Mouse (Mus musculus): ENCODE results near the gene Nox4. TPM values are rescaled to one million over a fixed set of nuclear protein-coding genes. Genes with fewer than 3 reads are reported as not detected.

The Nox4 gene
- polyA plus RNA-seq, 1 experiment: 2.4 TPM

DNA sequence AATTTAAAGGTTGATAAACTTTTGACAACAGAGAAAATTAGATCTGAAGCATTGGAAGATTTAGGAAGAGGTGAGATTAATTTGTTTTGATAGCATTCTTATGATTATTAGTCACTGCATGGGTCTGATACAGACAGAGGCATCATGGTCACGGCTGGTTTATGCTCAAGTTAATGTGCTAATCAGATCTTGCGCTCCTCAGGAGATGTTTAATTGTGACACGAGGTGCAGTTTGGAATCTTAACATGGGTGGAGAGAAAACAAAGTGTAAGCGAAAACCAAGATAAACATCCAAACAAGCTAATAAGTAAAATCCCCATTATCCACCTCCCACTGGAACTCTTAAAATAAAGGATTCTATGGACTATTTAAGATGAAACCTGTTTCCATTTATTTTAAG is 6.2 kb downstream of the Nox4 start:
- TF ChIP-seq POLR2A (IDR thresholded peaks at IDR 0.05; ENCODE audit: borderline replicate concordance, extremely low read depth, insufficient read depth, insufficient read length, poor library complexity, severe bottlenecking): no peak
- no peak for DNase-seq (ENCODE audit: low read depth)

DNA sequence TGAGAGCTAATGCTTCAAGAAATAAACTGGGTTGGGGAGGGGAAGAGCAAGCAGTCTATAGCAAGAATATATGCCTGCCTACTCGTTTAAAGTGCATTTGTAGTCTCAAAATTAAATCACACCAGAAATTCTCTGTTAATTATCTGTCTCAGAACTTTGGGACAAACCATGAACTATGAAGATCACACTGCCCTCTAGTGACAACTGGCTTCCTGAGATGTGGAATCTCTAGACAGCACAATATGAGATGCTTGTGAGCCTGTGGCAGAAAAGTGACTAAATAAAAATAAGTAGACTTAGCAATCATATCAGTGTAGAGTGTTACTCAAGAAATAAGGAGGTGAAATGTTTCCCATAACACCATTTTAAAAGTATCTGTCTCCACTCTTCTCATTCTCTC is 31.3 kb downstream of the Nox4 start:
- TF ChIP-seq POLR2A (IDR thresholded peaks at IDR 0.05; ENCODE audit: borderline replicate concordance, extremely low read depth, insufficient read depth, insufficient read length, poor library complexity, severe bottlenecking): no peak
- TF ChIP-seq CTCF (IDR thresholded peaks at IDR 0.05; ENCODE audit: borderline replicate concordance, extremely low read depth, insufficient read depth, insufficient read length): peak; percentile 47; the same call in 1 of the 2 replicates
- peak; percentile 76 for DNase-seq (ENCODE audit: low read depth)

DNA sequence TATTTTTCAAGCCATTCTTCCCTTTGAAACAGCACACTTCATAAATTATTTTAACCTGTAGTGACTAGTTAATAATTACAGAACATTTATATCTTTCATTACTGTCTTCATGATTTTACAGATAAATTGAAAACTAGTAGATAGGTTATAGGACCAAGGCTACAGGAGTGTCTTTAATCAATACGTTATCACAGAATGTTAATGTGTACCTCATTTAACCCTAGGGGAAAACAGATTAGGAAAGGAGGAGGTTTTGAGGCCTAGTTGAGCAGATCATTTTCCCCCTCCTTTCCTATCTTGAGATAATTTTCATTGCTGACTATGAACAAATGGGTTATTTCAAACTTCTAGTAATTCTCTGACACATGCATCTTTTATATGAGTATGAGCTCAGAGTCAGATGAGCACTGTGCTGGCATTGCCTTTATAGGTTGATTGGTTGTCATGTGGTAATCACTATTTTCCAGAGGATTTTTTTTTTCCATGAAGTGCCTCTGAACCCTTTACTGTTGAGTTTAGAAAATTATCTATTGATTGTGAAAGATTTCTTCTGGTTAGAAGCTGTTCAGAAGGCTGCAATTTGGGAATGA is 57.9 kb downstream of the Nox4 start:
- no peak for DNase-seq (ENCODE audit: low read depth)
- TF ChIP-seq CTCF (IDR thresholded peaks at IDR 0.05; ENCODE audit: borderline replicate concordance, extremely low read depth, insufficient read depth, insufficient read length): no peak
- TF ChIP-seq POLR2A (IDR thresholded peaks at IDR 0.05; ENCODE audit: borderline replicate concordance, extremely low read depth, insufficient read depth, insufficient read length, poor library complexity, severe bottlenecking): no peak

DNA sequence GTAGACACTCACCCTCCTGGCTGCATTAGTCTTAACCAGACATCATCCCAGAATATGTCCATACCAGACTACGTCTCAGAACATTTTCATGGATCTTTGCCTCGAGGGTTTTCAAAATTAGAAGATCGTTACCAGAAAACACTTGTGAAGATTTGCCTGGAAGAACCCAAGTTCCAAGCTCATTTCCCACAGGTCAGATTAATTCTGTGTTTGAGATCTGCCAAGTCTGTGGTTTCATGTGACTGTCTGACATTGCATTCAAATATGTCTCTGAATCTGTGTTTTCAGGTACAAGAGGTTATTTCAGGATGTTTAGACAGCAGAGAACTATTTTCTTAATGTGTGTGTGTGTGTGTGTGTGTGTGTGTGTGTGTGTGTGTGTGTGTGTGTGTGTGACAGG is 75.7 kb downstream of the Nox4 start:
- no peak for DNase-seq (ENCODE audit: low read depth)
- no peak for TF ChIP-seq POLR2A (IDR thresholded peaks at IDR 0.05; ENCODE audit: borderline replicate concordance, extremely low read depth, insufficient read depth, insufficient read length, poor library complexity, severe bottlenecking)
- TF ChIP-seq CTCF (IDR thresholded peaks at IDR 0.05; ENCODE audit: borderline replicate concordance, extremely low read depth, insufficient read depth, insufficient read length): no peak

DNA sequence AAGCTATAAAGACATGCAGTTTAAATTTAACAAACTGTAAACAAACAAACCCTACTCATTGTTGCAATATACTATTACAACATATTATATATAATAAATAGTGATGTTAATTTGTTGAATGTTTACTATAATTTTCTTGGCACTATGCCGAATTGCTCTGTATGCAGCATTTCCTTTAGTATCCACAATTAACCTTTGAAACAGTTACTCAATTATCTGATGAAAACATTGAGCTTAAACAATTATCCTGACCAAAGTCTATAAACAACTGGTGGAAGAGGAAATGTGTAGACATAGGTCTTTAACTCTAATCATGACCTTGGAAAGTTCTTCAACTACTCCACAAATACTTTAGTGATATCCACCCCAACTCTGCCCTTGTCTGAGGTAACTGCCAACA is 76.2 kb downstream of the Nox4 start:
- DNase-seq (ENCODE audit: low read depth): no peak
- TF ChIP-seq CTCF (IDR thresholded peaks at IDR 0.05; ENCODE audit: borderline replicate concordance, extremely low read depth, insufficient read depth, insufficient read length) (no peak), POLR2A (IDR thresholded peaks at IDR 0.05; ENCODE audit: borderline replicate concordance, extremely low read depth, insufficient read depth, insufficient read length, poor library complexity, severe bottlenecking) (no peak)

DNA sequence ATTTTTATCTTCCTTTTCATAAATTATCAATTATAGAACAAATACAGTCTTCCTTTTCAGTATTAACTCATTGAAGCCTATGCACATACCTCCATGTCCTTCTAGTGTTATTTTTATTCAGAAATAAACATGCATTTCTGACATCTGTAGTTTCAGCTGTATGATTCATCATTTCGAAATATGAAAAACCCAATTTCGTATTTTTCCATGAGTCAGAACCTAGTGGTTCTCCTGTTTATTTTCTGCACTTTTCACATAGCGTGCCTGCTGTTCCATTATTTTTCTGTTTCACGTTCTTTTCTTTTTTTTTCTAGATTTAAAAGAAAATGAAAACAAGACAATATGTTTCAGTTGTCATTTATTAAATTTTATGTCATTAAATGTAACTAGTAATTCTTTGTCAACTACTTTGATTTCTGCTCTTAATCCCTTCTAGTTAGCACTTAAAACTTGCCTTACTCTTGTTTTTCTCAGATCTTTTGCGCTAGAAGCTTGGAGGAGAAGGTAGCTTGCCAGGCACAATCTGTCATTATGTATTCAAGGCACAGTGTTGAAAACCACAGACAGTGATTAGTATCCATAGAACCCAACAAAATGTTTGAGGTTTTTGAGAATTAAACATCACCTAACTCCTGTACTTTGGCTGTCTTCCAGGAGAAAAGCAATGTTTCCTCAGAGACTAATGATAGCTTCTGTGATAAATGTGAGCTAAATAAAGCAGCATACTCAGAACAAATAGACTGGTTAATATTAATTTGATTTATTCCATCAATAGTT is 85.1 kb downstream of the Nox4 start:
- DNase-seq (ENCODE audit: low read depth): peak; percentile 26
- TF ChIP-seq CTCF (IDR thresholded peaks at IDR 0.05; ENCODE audit: borderline replicate concordance, extremely low read depth, insufficient read depth, insufficient read length) (no peak), POLR2A (IDR thresholded peaks at IDR 0.05; ENCODE audit: borderline replicate concordance, extremely low read depth, insufficient read depth, insufficient read length, poor library complexity, severe bottlenecking) (no peak)

DNA sequence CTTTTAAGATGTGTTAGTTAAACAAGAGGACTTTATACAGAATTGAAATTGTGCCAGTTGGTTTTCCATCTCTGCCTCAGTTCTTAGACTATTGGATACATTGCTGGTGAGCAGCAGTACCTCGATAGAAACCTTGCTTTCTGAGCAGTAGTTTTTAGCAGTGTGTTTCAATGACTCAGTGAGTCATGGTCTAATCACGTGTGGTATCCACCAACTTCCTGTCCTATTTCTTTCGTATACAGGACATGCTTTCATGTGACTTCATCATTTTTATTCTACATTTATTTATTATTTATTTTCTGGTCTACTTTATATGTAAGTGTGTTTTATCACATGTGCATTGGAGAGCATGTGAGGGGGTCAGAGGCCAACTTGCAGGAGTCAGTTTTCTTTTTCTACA is 99.7 kb downstream of the Nox4 start:
- no peak for TF ChIP-seq CTCF (IDR thresholded peaks at IDR 0.05; ENCODE audit: borderline replicate concordance, extremely low read depth, insufficient read depth, insufficient read length)
- TF ChIP-seq POLR2A (IDR thresholded peaks at IDR 0.05; ENCODE audit: borderline replicate concordance, extremely low read depth, insufficient read depth, insufficient read length, poor library complexity, severe bottlenecking): no peak
- DNase-seq (ENCODE audit: low read depth): no peak

DNA sequence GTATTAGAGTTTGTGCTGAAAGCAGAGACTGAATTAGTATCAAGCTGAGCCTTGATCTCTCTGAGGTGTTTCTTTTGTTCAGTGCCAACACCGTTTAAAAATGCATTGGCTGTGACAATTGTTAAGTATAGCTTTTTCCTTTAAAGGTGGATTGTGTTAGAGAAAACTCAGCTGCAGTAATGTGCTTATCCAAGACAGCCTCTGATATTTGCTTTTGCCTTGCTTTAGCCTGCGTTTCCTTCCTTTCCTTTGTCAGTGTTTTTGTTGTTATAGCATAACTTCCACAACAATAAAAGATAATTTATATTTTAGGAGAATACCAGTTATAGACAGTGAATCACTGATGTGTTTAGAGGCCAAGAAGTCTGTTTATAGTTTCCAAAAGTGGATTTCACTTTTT is 106.9 kb downstream of the Nox4 start:
- DNase-seq (ENCODE audit: low read depth): peak; percentile 29
- TF ChIP-seq POLR2A (IDR thresholded peaks at IDR 0.05; ENCODE audit: borderline replicate concordance, extremely low read depth, insufficient read depth, insufficient read length, poor library complexity, severe bottlenecking): no peak
- no peak for TF ChIP-seq CTCF (IDR thresholded peaks at IDR 0.05; ENCODE audit: borderline replicate concordance, extremely low read depth, insufficient read depth, insufficient read length)

DNA sequence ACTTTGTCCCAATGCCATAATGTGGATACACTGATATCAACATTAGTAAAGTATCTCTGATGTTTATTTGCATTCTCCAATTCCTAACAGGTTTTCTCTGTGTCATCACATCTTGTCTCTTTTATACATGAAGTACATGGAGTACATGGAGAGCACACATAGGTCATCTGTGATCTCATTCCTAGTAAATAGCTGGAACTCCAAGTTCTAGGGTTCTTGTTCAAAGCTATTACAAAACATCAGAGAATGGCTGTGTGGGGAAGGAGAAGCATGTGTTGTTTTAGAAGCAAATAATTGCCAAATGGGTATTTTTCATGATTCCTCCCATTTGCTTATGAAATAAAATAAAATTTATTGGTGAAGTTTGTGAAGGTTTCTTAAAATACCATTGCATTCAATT is 121.9 kb downstream of the Nox4 start:
- no peak for DNase-seq (ENCODE audit: low read depth)
- TF ChIP-seq POLR2A (IDR thresholded peaks at IDR 0.05; ENCODE audit: borderline replicate concordance, extremely low read depth, insufficient read depth, insufficient read length, poor library complexity, severe bottlenecking) (no peak), CTCF (IDR thresholded peaks at IDR 0.05; ENCODE audit: borderline replicate concordance, extremely low read depth, insufficient read depth, insufficient read length) (no peak)

DNA sequence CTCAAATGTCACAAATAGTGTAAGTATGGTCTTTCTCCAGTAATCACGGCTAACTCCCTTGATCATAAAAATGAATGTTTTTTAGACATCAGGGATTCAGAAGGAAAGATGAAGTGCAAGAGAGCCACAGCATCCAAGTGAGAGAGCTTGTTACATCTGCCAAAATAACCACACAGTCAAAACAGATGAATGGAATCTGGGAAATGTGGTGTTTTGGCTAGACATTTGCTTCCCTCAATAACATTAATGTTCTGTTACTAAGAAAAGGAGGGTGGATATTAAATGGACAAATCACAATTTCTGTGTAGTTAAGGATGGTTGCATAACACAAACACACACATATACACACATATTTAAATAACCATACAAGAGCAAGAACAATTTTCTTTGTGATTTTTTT is 123.2 kb downstream of the Nox4 start:
- no peak for DNase-seq (ENCODE audit: low read depth)
- TF ChIP-seq CTCF (IDR thresholded peaks at IDR 0.05; ENCODE audit: borderline replicate concordance, extremely low read depth, insufficient read depth, insufficient read length) (no peak), POLR2A (IDR thresholded peaks at IDR 0.05; ENCODE audit: borderline replicate concordance, extremely low read depth, insufficient read depth, insufficient read length, poor library complexity, severe bottlenecking) (no peak)

DNA sequence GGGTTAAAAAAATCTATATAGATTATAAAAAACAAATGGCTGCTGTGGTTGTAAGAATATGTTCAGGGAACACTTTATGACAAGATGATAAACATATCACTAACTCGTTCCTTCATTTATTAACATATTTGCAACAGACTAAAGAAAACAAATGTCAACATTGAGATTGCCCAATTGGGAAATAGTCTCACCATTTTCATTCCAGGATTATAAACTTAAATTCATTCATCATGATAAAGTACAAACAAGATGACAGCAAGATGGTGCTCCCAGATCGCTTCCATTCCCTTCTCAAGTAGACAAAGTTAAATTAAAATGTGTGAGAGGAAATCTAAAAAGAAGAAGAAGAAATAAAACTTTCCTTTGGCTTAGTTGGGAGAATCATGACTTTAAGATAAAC is 124.9 kb downstream of the Nox4 start:
- TF ChIP-seq POLR2A (IDR thresholded peaks at IDR 0.05; ENCODE audit: borderline replicate concordance, extremely low read depth, insufficient read depth, insufficient read length, poor library complexity, severe bottlenecking): no peak
- no peak for TF ChIP-seq CTCF (IDR thresholded peaks at IDR 0.05; ENCODE audit: borderline replicate concordance, extremely low read depth, insufficient read depth, insufficient read length)
- DNase-seq (ENCODE audit: low read depth): no peak

DNA sequence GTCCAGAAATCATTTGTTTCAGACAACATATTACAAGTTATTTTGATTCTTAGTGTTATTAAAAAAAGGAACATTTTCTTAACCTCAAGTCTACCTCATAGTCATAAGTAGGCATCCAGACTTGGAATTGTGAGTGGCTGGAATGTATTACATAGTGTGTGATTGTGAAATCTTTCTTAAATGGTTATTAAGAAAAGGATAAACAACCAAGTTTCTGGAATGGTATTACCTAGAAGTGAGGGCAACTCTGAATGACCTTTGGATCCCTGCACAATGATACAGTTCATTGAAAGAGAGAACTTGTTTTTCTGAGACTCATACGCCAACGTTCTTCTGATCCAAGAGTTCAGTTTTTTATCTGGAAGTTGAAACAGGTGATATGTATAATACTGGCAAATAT is 125.4 kb downstream of the Nox4 start:
- TF ChIP-seq POLR2A (IDR thresholded peaks at IDR 0.05; ENCODE audit: borderline replicate concordance, extremely low read depth, insufficient read depth, insufficient read length, poor library complexity, severe bottlenecking): no peak
- no peak for TF ChIP-seq CTCF (IDR thresholded peaks at IDR 0.05; ENCODE audit: borderline replicate concordance, extremely low read depth, insufficient read depth, insufficient read length)
- no peak for DNase-seq (ENCODE audit: low read depth)

Data from brain, embryonic 14.5 days (tissue).